Mouse (Mus musculus) liver, postnatal 0 days (tissue): Measurements from ENCODE around the gene Tma7. TPM values are rescaled to one million over a fixed set of nuclear protein-coding genes. Genes with fewer than 3 reads are reported as not detected.

Experiments used
- ATAC-seq: fragments of 200-750 bp; cut with Nextera tagmentation; 2 replicates; pipeline ENCODE4 v1.8.0; 2017; ENCODE audit warnings: mild to moderate bottlenecking, moderate library complexity
- DNase-seq: peaks from one replicate; pipeline ENCODE4 v3.0.0-alpha.2; 2016
- H3K27ac ChIP-seq: fragments of 300-500 bp; sonication (generic); 2 replicates; pipeline ENCODE4 v1.5.1; 2014; ENCODE audit warnings: antibody characterized with exemption, moderate library complexity, mild to moderate bottlenecking, low read depth
- H3K27me3 ChIP-seq: fragments of 300-500 bp; sonication (generic); 2 replicates; pipeline ENCODE4 v1.6.1; 2014; ENCODE audit warnings: low read length, control low read depth, mixed read lengths; ENCODE audit not compliant: insufficient read depth
- H3K36me3 ChIP-seq: fragments of 300-500 bp; sonication (generic); replicated peaks from 2 replicates; pipeline ENCODE4 v1.6.1; 2014; ENCODE audit warnings: mild to moderate bottlenecking, control low read depth, low read length, moderate library complexity, mixed read lengths; ENCODE audit not compliant: insufficient read depth
- H3K4me1 ChIP-seq: fragments of 300-500 bp; sonication (generic); 2 replicates; pipeline ENCODE4 v1.6.1; 2014; ENCODE audit warnings: antibody characterized with exemption, mild to moderate bottlenecking, control low read depth; ENCODE audit not compliant: insufficient read depth
- H3K4me2 ChIP-seq: fragments of 300-500 bp; sonication (generic); 2 replicates; pipeline ENCODE4 v1.6.1; 2014; ENCODE audit warnings: low read depth, mild to moderate bottlenecking, low read length, moderate library complexity, mixed read lengths
- H3K4me3 ChIP-seq: fragments of 300-500 bp; sonication (generic); 2 replicates; pipeline ENCODE4 v1.5.1; 2014; ENCODE audit warnings: low read depth, low read length
- H3K9ac ChIP-seq: fragments of 300-500 bp; sonication (generic); replicated peaks from 2 replicates; pipeline ENCODE4 v1.6.1; 2014; ENCODE audit warnings: mild to moderate bottlenecking, moderate library complexity
- H3K9me3 ChIP-seq: fragments of 300-500 bp; sonication (generic); 2 replicates; pipeline ENCODE4 v1.6.1; 2016; ENCODE audit warnings: mild to moderate bottlenecking, control low read depth, low read length, mixed read lengths
- CTCF ChIP-seq: sonication (generic); IDR thresholded peaks from 2 replicates; pipeline ENCODE4 v1.5.1; 2016; ENCODE audit warnings: antibody characterized with exemption, low read depth
- EP300 ChIP-seq: IDR thresholded peaks from 2 replicates; pipeline ENCODE4 v1.6.1; 2016; ENCODE audit warnings: antibody characterized with exemption, low read depth, mild to moderate bottlenecking
- WGBS: fragments of 180-500 bp; shearing (Covaris S2); extraction: QIAGEN DNeasy Blood & Tissue Kit; methylation state at CpG from one replicate; pipeline ENCODE4 v1.1.7; 2014; ENCODE audit not compliant: insufficient replicate concordance; 5-methylcytosine and 5-hydroxymethylcytosine counted together
- polyA plus RNA-seq: library from polyadenylated mRNA; unstranded; fragments of >200 nt; fragmentation: Nextera tagmentation; extraction: Ambion mirVana; gene quantifications from 2 replicates; pipeline ENCODE4 v1.2.1, GENCODE M21; 2015

The Tma7 gene
- polyA plus RNA-seq, 1 experiment from 2014 or later, result 284 TPM

- DNase-seq (no peak), ATAC-seq (no peak)
- H3K9me3 ChIP-seq, result no peaks in the 10 kb centered on the region
- TF ChIP-seq CTCF, result no peak
- H3K27me3 ChIP-seq, result peaks cover 29% of the 10 kb centered on the region
- no peak overlapping the region for H3K9ac ChIP-seq
- H3K36me3 ChIP-seq, result peaks cover 8% of the 10 kb centered on the region; the same call in 1 of the 2 replicates
- H3K4me3 ChIP-seq, result no peak overlapping the region
- no peak overlapping the region for H3K27ac ChIP-seq
- H3K4me1 ChIP-seq, result peaks cover 17% of the 10 kb centered on the region
- 93% methylated on average over 8 of the region's 8 CpGs for WGBS
- H3K4me2 ChIP-seq, result no peak overlapping the region
Observed at GRCm38 (mm10) chr9:109091802-109092201, 9.4 kb upstream of the Tma7 start.

- Histone ChIP-seq H3K9me3 (no peaks in the 10 kb centered on the region), H3K4me1 (peaks cover 17% of the 10 kb centered on the region), H3K9ac (no peak overlapping the region), H3K27me3 (peaks cover 15% of the 10 kb centered on the region), H3K36me3 (peaks cover 8% of the 10 kb centered on the region; the same call in 1 of the 2 replicates), H3K4me2 (0 out of 2 replicates have a peak overlapping the region, but pooled peaks have one; percentile 4), H3K27ac (peak overlapping the region; percentile 29), H3K4me3 (no peak overlapping the region)
- TF ChIP-seq EP300, result no peak
- no peak for TF ChIP-seq CTCF
- WGBS, result 65% methylated on average over 15 of the region's 15 CpGs
- no peak for DNase-seq
- ATAC-seq, result no peak
Observed at GRCm38 (mm10) chr9:109090446-109090845, 8.1 kb upstream of the Tma7 start.

- Histone ChIP-seq H3K27me3 (no peaks in the 10 kb centered on the region), H3K4me1 (peaks cover 13% of the 10 kb centered on the region), H3K36me3 (peaks cover 8% of the 10 kb centered on the region; the same call in 1 of the 2 replicates), H3K4me2 (no peak overlapping the region), H3K9ac (no peak overlapping the region), H3K27ac (no peak overlapping the region), H3K9me3 (no peaks in the 10 kb centered on the region), H3K4me3 (no peak overlapping the region)
- TF ChIP-seq CTCF (peak; percentile 69), EP300 (no peak)
- WGBS, result 25% methylated on average over 5 of the region's 5 CpGs
- no peak for ATAC-seq
- DNase-seq, result peak; percentile 12
Observed at GRCm38 (mm10) chr9:109087987-109088386, 5.6 kb upstream of the Tma7 start.

GRCm38 (mm10) chr9:109084922-109085321 is 2.5 kb upstream of the Tma7 start:
- 33% methylated on average over 2 of the region's 2 CpGs for WGBS
- ATAC-seq (no peak), DNase-seq (no peak)
- Histone ChIP-seq H3K9ac (no peak overlapping the region), H3K4me2 (no peak overlapping the region), H3K4me1 (peaks cover 20% of the 10 kb centered on the region), H3K27ac (no peak overlapping the region), H3K4me3 (no peak overlapping the region), H3K9me3 (no peaks in the 10 kb centered on the region), H3K36me3 (no peaks in the 10 kb centered on the region; the same call in 1 of the 2 replicates), H3K27me3 (no peaks in the 10 kb centered on the region)
- no peak for TF ChIP-seq EP300
- TF ChIP-seq CTCF, result peak; percentile 67

GRCm38 (mm10) chr9:109081749-109082123 is 651 bp downstream of the Tma7 start:
- 3% methylated on average over 11 of the region's 11 CpGs for WGBS
- TF ChIP-seq EP300, result no peak
- TF ChIP-seq CTCF, result no peak
- peak overlapping the region; percentile 73 for H3K27ac ChIP-seq

GRCm38 (mm10) chr9:109080516-109080915 is 1.9 kb downstream of the Tma7 start:
- H3K4me1 ChIP-seq, result peaks cover 19% of the 10 kb centered on the region
- ATAC-seq (no peak), DNase-seq (no peak)
- no peaks in the 10 kb centered on the region for H3K27me3 ChIP-seq
- no peak overlapping the region for H3K4me3 ChIP-seq
- no peak for TF ChIP-seq EP300
- no peak for TF ChIP-seq CTCF
- H3K9me3 ChIP-seq, result no peaks in the 10 kb centered on the region
- 80% methylated on average over 3 of the region's 3 CpGs for WGBS
- no peak overlapping the region for H3K9ac ChIP-seq
- no peaks in the 10 kb centered on the region; the same call in 1 of the 2 replicates for H3K36me3 ChIP-seq
- peak overlapping the region; percentile 77; the same call in 1 of the 2 replicates for H3K4me2 ChIP-seq
- H3K27ac ChIP-seq, result no peak overlapping the region

More at GRCm38 (mm10) chr9:109081749-109082123, 651 bp downstream of the Tma7 start:
- Histone ChIP-seq H3K4me3 (peak overlapping the region; percentile 70), H3K9me3 (no peaks in the 10 kb centered on the region), H3K9ac (peak overlapping the region; percentile 83), H3K27me3 (no peaks in the 10 kb centered on the region), H3K4me1 (peaks cover 19% of the 10 kb centered on the region), H3K36me3 (no peaks in the 10 kb centered on the region; the same call in 1 of the 2 replicates), H3K4me2 (peak overlapping the region; percentile 77)
- ATAC-seq (peak; percentile 8; the same call in 1 of the 2 replicates), DNase-seq (no peak)
